Mouse (Mus musculus) ES-E14 (cell line): ENCODE measurements at regions not wholly inside any gene's neighbourhood (a gene's known extent, or its start where the extent isn't known, plus 50 kb on each side); places are given as distances from the start of the nearest gene placed in this dataset.

Experiments used
- DNase-seq: peaks from one replicate; pipeline ENCODE4 v3.0.0-alpha.2; 2013; ENCODE audit warnings: low read depth, low spot score
- H3K27ac ChIP-seq: 2 replicates; pipeline ENCODE4 v1.5.1; 2012; ENCODE audit warnings: low read depth, mild to moderate bottlenecking, low read length, moderate library complexity, mixed read lengths; ENCODE audit not compliant: poor library complexity, insufficient read depth, severe bottlenecking
- H3K36me3 ChIP-seq: 2 replicates; pipeline ENCODE4 v1.6.1; 2012; ENCODE audit warnings: mild to moderate bottlenecking, low read length, moderate library complexity, mixed read lengths; ENCODE audit not compliant: control insufficient read depth, poor library complexity, insufficient read depth, severe bottlenecking
- H3K4me1 ChIP-seq, 2 experiments: fragments of 150-350 bp in 1 of 2; sonication (generic) in 1 of 2; 2 replicates each; pipeline ENCODE4 v1.6.1; 2012; ENCODE audit warnings: low read length in 2 of 2, mild to moderate bottlenecking in 1 of 2, mixed read lengths in 1 of 2; ENCODE audit not compliant: control insufficient read depth in 2 of 2, insufficient read depth in 2 of 2, poor library complexity in 1 of 2
- H3K4me3 ChIP-seq, 2 experiments: fragments of 150-350 bp in 1 of 2; sonication (generic) in 1 of 2; 2 replicates each; pipeline ENCODE4 v1.5.1; 2012; ENCODE audit warnings: low read length in 2 of 2, low read depth in 1 of 2, mild to moderate bottlenecking in 1 of 2, mixed read lengths in 1 of 2; ENCODE audit not compliant: insufficient read depth in 1 of 2, poor library complexity in 1 of 2, severe bottlenecking in 1 of 2
- H3K9ac ChIP-seq: 2 replicates; pipeline ENCODE4 v1.6.1; 2012; ENCODE audit warnings: low read depth, mild to moderate bottlenecking, low read length, mixed read lengths; ENCODE audit not compliant: poor library complexity, insufficient read depth, severe bottlenecking
- H3K9me3 ChIP-seq: fragments of 150-350 bp; sonication (generic); 2 replicates; pipeline ENCODE4 v1.6.1; 2012; ENCODE audit warnings: low read depth, mild to moderate bottlenecking, low read length; ENCODE audit not compliant: control insufficient read depth, insufficient read depth
- CHD2 ChIP-seq: IDR thresholded peaks from 2 replicates; pipeline ENCODE4 v1.6.1; 2014; ENCODE audit warnings: mild to moderate bottlenecking, low read depth, low read length, inconsistent platforms
- HCFC1 ChIP-seq: IDR thresholded peaks from 2 replicates; pipeline ENCODE4 v1.6.1; 2012; ENCODE audit warnings: low read length, inconsistent platforms, borderline replicate concordance; ENCODE audit not compliant: insufficient read depth
- MAFK ChIP-seq: IDR thresholded peaks from 2 replicates; pipeline ENCODE4 v1.6.1; 2014; ENCODE audit warnings: mild to moderate bottlenecking, low read depth, low read length, inconsistent platforms; ENCODE audit not compliant: insufficient read depth
- ZC3H11A ChIP-seq: IDR thresholded peaks from 2 replicates; pipeline ENCODE4 v1.6.1; 2012; ENCODE audit warnings: low read depth, mild to moderate bottlenecking, inconsistent platforms, low read length, borderline replicate concordance
- ZNF384 ChIP-seq: IDR thresholded peaks from 2 replicates; pipeline ENCODE4 v1.6.1; 2012; ENCODE audit warnings: low read depth, low read length, inconsistent platforms
- in situ Hi-C, 2 experiments: fragments of 600-800 bp; cut with MboI; formaldehyde crosslinking; loops; one replicate each; pipeline ENCODE4 v1.15.1; 2025; ENCODE audit warnings: low sequenced_read_pairs in 2 of 2, inconsistent platforms in 1 of 2; ENCODE audit not compliant: unreplicated experiment in 2 of 2

- no peaks in the 10 kb centered on the region for H3K36me3 ChIP-seq
- no peak for DNase-seq
- H3K4me3 ChIP-seq, result no peak overlapping the region
- TF ChIP-seq ZC3H11A (no peak), HCFC1 (0 out of 2 replicates have a peak, but pooled peaks have one; percentile 56)
- H3K27ac ChIP-seq, result no peak overlapping the region
- in situ Hi-C loops, result no loop called here
- H3K9ac ChIP-seq, result no peak overlapping the region
- H3K9me3 ChIP-seq, result no peaks in the 10 kb centered on the region
- H3K4me1 ChIP-seq, result no peaks in the 10 kb centered on the region
Measured at GRCm38 (mm10) chrX:166645713-166646112, 60.2 kb upstream of the Egfl6 start.

- no peaks in the 10 kb centered on the region for H3K4me1 ChIP-seq
- in situ Hi-C loops, result no loop called here
- H3K9me3 ChIP-seq, result no peaks in the 10 kb centered on the region
- no peak overlapping the region for H3K27ac ChIP-seq
- TF ChIP-seq ZNF384 (no peak), CHD2 (no peak), HCFC1 (no peak), MAFK (no peak), ZC3H11A (no peak)
- no peak for DNase-seq
- H3K36me3 ChIP-seq, result no peaks in the 10 kb centered on the region
- H3K9ac ChIP-seq, result no peak overlapping the region
- H3K4me3 ChIP-seq, result no peak overlapping the region
Measured at GRCm38 (mm10) chrX:166641256-166641655, 55.7 kb upstream of the Egfl6 start.

GRCm38 (mm10) chrX:166640258-166640657 is 54.7 kb upstream of the Egfl6 start:
- DNase-seq, result no peak
- in situ Hi-C loops, result no loop called here
- H3K36me3 ChIP-seq, result no peaks in the 10 kb centered on the region
- TF ChIP-seq HCFC1, result no peak
- no peak for TF ChIP-seq ZC3H11A
- TF ChIP-seq ZNF384, result no peak
- no peak for TF ChIP-seq CHD2
- no peak for TF ChIP-seq MAFK
- H3K4me1 ChIP-seq, result no peaks in the 10 kb centered on the region
- H3K4me3 ChIP-seq, result no peak overlapping the region
- no peak overlapping the region for H3K9ac ChIP-seq
- no peak overlapping the region for H3K27ac ChIP-seq
- H3K9me3 ChIP-seq, result no peaks in the 10 kb centered on the region
